Comparison of ENCODE assay signal across 27 mouse cellular contexts in the genomic region with DNA sequence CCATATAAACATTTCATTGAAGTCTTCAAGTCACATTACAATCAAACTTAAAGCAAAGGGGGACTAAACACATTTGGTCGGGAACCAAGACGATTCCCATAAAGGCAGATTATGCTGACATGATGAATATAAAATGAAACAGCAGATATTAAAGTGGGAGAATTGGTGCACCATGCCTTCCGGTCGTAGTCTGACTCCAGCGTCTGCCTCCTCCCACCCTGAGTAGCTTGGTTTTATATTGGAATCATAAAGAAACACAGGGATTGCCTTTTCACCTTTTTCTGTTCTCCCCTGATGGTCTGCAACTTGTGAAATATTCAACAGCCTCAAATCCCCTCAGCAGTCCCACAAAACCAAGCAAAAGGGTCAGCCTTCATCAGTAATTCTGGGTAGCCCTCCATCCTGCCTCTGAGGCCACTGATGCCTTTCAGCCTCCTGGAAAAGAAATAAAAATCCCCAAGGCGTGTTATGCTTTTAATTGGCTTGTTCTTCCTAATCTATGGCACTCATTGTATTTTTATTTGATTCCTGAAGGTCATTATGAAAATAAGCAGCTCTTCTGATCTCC.
DNase-seq lines count a peak whose midpoint lies in the region; ATAC-seq lines count a peak whose summit lies in the region.
"Had no signal": no experiment of that assay in that cellular context is flagged by ENCODE, and none has a peak within 500 bp of the region (broad histone marks: within the 10 kb centered on the region; RNA-seq: fewer than 3 reads in every experiment).

No protein-coding gene starts in this region.

- no peak overlapping the region for H3K4me3 ChIP-seq in limb, embryonic 13.5 days
- H3K4me3 ChIP-seq in limb, embryonic 10.5 days = no peak overlapping the region
- H3K4me3 ChIP-seq in midbrain, embryonic 14.5 days (replicated peaks; ENCODE audit: low read depth, low read length) = no peak overlapping the region
- no peak overlapping the region for H3K4me3 ChIP-seq in midbrain, embryonic 11.5 days (ENCODE audit: low read depth, low read length)
- H3K4me3 ChIP-seq in neural tube, embryonic 14.5 days (ENCODE audit: low read depth, low read length) = no peak overlapping the region
- H3K4me3 ChIP-seq: embryonic facial prominence, embryonic 10.5 days; embryonic facial prominence, embryonic 13.5 days; erythroblast, embryonic 14.5 days; forebrain, embryonic 12.5 days; forebrain, embryonic 15.5 days; heart, embryonic 12.5 days; heart, embryonic 15.5 days; hindbrain, embryonic 10.5 days; hindbrain, embryonic 13.5 days had no signal

- H3K36me3 ChIP-seq in limb, embryonic 13.5 days = no peaks in the 10 kb centered on the region
- H3K36me3 ChIP-seq in limb, embryonic 10.5 days = no peaks in the 10 kb centered on the region
- H3K36me3 ChIP-seq in midbrain, embryonic 14.5 days (ENCODE audit: control insufficient read depth, insufficient read depth, low read length) = no peaks in the 10 kb centered on the region
- no peaks in the 10 kb centered on the region for H3K36me3 ChIP-seq in midbrain, embryonic 11.5 days (ENCODE audit: control insufficient read depth, insufficient read depth, low read length)
- no peaks in the 10 kb centered on the region for H3K36me3 ChIP-seq in neural tube, embryonic 14.5 days (ENCODE audit: control insufficient read depth, insufficient read depth, low read length)
- H3K36me3 ChIP-seq: embryonic facial prominence, embryonic 10.5 days; embryonic facial prominence, embryonic 13.5 days; forebrain, embryonic 12.5 days; forebrain, embryonic 15.5 days; heart, embryonic 12.5 days; heart, embryonic 15.5 days; hindbrain, embryonic 10.5 days; hindbrain, embryonic 13.5 days had no signal

- peaks cover 14% of the 10 kb centered on the region for H3K4me1 ChIP-seq in limb, embryonic 13.5 days
- H3K4me1 ChIP-seq in limb, embryonic 10.5 days = no peaks in the 10 kb centered on the region
- H3K4me1 ChIP-seq in midbrain, embryonic 14.5 days (ENCODE audit: control insufficient read depth, insufficient read depth, low read length) = 0 out of 2 replicates have a peak, but pooled peaks cover 4% of the 10 kb centered on the region
- no peaks in the 10 kb centered on the region for H3K4me1 ChIP-seq in midbrain, embryonic 11.5 days (ENCODE audit: control insufficient read depth, insufficient read depth, low read length)
- peaks cover 6% of the 10 kb centered on the region; the same call in 1 of the 2 replicates for H3K4me1 ChIP-seq in neural tube, embryonic 14.5 days (ENCODE audit: control insufficient read depth, insufficient read depth, low read length)
- H3K4me1 ChIP-seq: embryonic facial prominence, embryonic 13.5 days; forebrain, embryonic 12.5 days; forebrain, embryonic 15.5 days; heart, embryonic 12.5 days; heart, embryonic 15.5 days; hindbrain, embryonic 10.5 days had no signal

- ATAC-seq in limb, embryonic 13.5 days (ENCODE audit: low FRiP score, low read depth) = peak; percentile 78
- peak; percentile 43; the same call in 1 of the 2 replicates for ATAC-seq in midbrain, embryonic 14.5 days (ENCODE audit: low FRiP score, low TSS enrichment)
- no peak for ATAC-seq in midbrain, embryonic 11.5 days (ENCODE audit: low FRiP score)
- ATAC-seq in neural tube, embryonic 14.5 days (ENCODE audit: low read depth) = peak; percentile 41; the same call in 1 of the 2 replicates
- ATAC-seq: activated CD4-positive, CD25-positive, alpha-beta regulatory T cell, adult 4 months; forebrain, embryonic 15.5 days; hindbrain, embryonic 16.5 days had no signal

- H3K9me3 ChIP-seq in limb, embryonic 13.5 days = no peaks in the 10 kb centered on the region
- no peaks in the 10 kb centered on the region for H3K9me3 ChIP-seq in limb, embryonic 10.5 days (replicated peaks)
- H3K9me3 ChIP-seq in midbrain, embryonic 14.5 days (ENCODE audit: control insufficient read depth, low read length) = no peaks in the 10 kb centered on the region
- H3K9me3 ChIP-seq in midbrain, embryonic 11.5 days (ENCODE audit: control insufficient read depth, low read length) = no peaks in the 10 kb centered on the region
- H3K9me3 ChIP-seq in neural tube, embryonic 14.5 days (ENCODE audit: control insufficient read depth, low read length) = no peaks in the 10 kb centered on the region
- H3K9me3 ChIP-seq: embryonic facial prominence, embryonic 10.5 days; embryonic facial prominence, embryonic 13.5 days; forebrain, embryonic 12.5 days; forebrain, embryonic 15.5 days; heart, embryonic 12.5 days; heart, embryonic 15.5 days; hindbrain, embryonic 10.5 days; hindbrain, embryonic 13.5 days had no signal

- 0 out of 2 replicates have a peak overlapping the region, but pooled peaks have one; percentile 1 for H3K4me2 ChIP-seq in limb, embryonic 13.5 days (replicated peaks)
- no peak overlapping the region for H3K4me2 ChIP-seq in midbrain, embryonic 14.5 days (ENCODE audit: low read length)
- H3K4me2 ChIP-seq in midbrain, embryonic 11.5 days = no peak overlapping the region
- no peak overlapping the region for H3K4me2 ChIP-seq in neural tube, embryonic 14.5 days (ENCODE audit: low read depth, low read length)
- H3K4me2 ChIP-seq: embryonic facial prominence, embryonic 13.5 days; forebrain, embryonic 12.5 days; forebrain, embryonic 15.5 days; heart, embryonic 12.5 days; heart, embryonic 15.5 days; hindbrain, embryonic 13.5 days had no signal

- DNase-seq in limb, embryonic 10.5 days (ENCODE audit: low spot score) = no peak
- DNase-seq in midbrain, embryonic 14.5 days = peak; percentile 40
- no peak for DNase-seq in midbrain, embryonic 11.5 days (ENCODE audit: low spot score, missing footprints)
- DNase-seq in cerebellum, postnatal 14 days = no peak
- DNase-seq: adrenal gland, adult 8-10 months; adrenal gland, postnatal 36 days; cerebellum, adult 11 months; cerebellum, adult 9-11 months; cerebellum, postnatal 36 days; embryo, embryonic 11 days; gastrocnemius, postnatal 25 days; heart, adult 18-20 months; heart, postnatal 10 days; heart, postnatal 36 days had no signal

- no peak overlapping the region for H3K9ac ChIP-seq in limb, embryonic 13.5 days
- no peak overlapping the region for H3K9ac ChIP-seq in midbrain, embryonic 14.5 days (replicated peaks; ENCODE audit: low read length)
- no peak overlapping the region for H3K9ac ChIP-seq in midbrain, embryonic 11.5 days (ENCODE audit: low read length)
- H3K9ac ChIP-seq in neural tube, embryonic 14.5 days (replicated peaks; ENCODE audit: low read depth, low read length) = no peak overlapping the region
- H3K9ac ChIP-seq: embryonic facial prominence, embryonic 13.5 days; forebrain, embryonic 12.5 days; forebrain, embryonic 15.5 days; heart, embryonic 12.5 days; heart, embryonic 15.5 days; hindbrain, embryonic 13.5 days had no signal

- WGBS in limb, embryonic 13.5 days = 33% methylated on average over 6 of the region's 6 CpGs
- WGBS in limb, embryonic 10.5 days = 88% methylated on average over 6 of the region's 6 CpGs
- WGBS in midbrain, embryonic 14.5 days = 37% methylated on average over 6 of the region's 6 CpGs
- WGBS in midbrain, embryonic 11.5 days = 82% methylated on average over 6 of the region's 6 CpGs
- 66% methylated on average over 6 of the region's 6 CpGs for WGBS in neural tube, embryonic 14.5 days

- H3K27ac ChIP-seq in limb, embryonic 13.5 days = no peak overlapping the region
- H3K27ac ChIP-seq in limb, embryonic 10.5 days = no peak overlapping the region
- H3K27ac ChIP-seq in midbrain, embryonic 14.5 days (replicated peaks; ENCODE audit: low read depth, low read length) = 0 out of 2 replicates have a peak overlapping the region, but pooled peaks have one; percentile 3
- no peak overlapping the region for H3K27ac ChIP-seq in midbrain, embryonic 11.5 days (ENCODE audit: low read depth, low read length)
- no peak overlapping the region for H3K27ac ChIP-seq in neural tube, embryonic 14.5 days (ENCODE audit: low read depth, low read length)
- H3K27ac ChIP-seq: embryonic facial prominence, embryonic 10.5 days; embryonic facial prominence, embryonic 13.5 days; forebrain, embryonic 12.5 days; forebrain, embryonic 15.5 days; heart, embryonic 15.5 days; hindbrain, embryonic 10.5 days; hindbrain, embryonic 13.5 days had no signal

- H3K27me3 ChIP-seq in limb, embryonic 13.5 days = no peaks in the 10 kb centered on the region
- no peaks in the 10 kb centered on the region for H3K27me3 ChIP-seq in limb, embryonic 10.5 days (ENCODE audit: low read depth, poor library complexity, severe bottlenecking)
- H3K27me3 ChIP-seq in midbrain, embryonic 14.5 days (ENCODE audit: control insufficient read depth, insufficient read depth, low read length) = no peaks in the 10 kb centered on the region
- H3K27me3 ChIP-seq in midbrain, embryonic 11.5 days (ENCODE audit: control insufficient read depth, insufficient read depth, low read length) = no peaks in the 10 kb centered on the region
- H3K27me3 ChIP-seq in neural tube, embryonic 14.5 days (ENCODE audit: control insufficient read depth, insufficient read depth, low read length) = no peaks in the 10 kb centered on the region
- H3K27me3 ChIP-seq: embryonic facial prominence, embryonic 13.5 days; forebrain, embryonic 12.5 days; forebrain, embryonic 15.5 days; heart, embryonic 12.5 days; heart, embryonic 15.5 days; hindbrain, embryonic 13.5 days had no signal
